ENCODE assay signal across 10 mouse cellular contexts in genomic region chr19:7275131-7275789, GRCm38 (mm10). TPM values are rescaled to one million over a fixed set of nuclear protein-coding genes. Genes with fewer than 3 reads are reported as not detected.
DNase-seq lines count a peak whose midpoint lies in the region; ATAC-seq and TF ChIP-seq lines count a peak whose summit lies in the region.
"Had no signal": no experiment of that assay in that cellular context is flagged by ENCODE, and none has a peak within 500 bp of the region (broad histone marks: within the 10 kb centered on the region; RNA-seq: fewer than 3 reads in every experiment).

No protein-coding gene starts in this region.

- no peak for ATAC-seq in limb, embryonic 12.5 days (ENCODE audit: insufficient number of reproducible peaks, insufficient read depth, low FRiP score, low TSS enrichment, low read depth)
- ATAC-seq in forebrain, postnatal 0 days: no peak
- no peak for ATAC-seq in neural tube, embryonic 13.5 days (ENCODE audit: low read depth)

- WGBS in limb, embryonic 12.5 days: 55% methylated on average over 7 of the region's 7 CpGs
- 61% methylated on average over 7 of the region's 7 CpGs for WGBS in limb, embryonic 10.5 days
- whole genome bisulfite sequencing in cerebellum, adult 2 months: 26% methylated on average over 7 of the region's 7 CpGs
- 41% methylated on average over 7 of the region's 7 CpGs for WGBS in forebrain, postnatal 0 days
- WGBS in neural tube, embryonic 13.5 days: 53% methylated on average over 7 of the region's 7 CpGs

- no peak overlapping the region for H3K4me3 ChIP-seq in limb, embryonic 12.5 days (replicated peaks)
- no peak overlapping the region for H3K4me3 ChIP-seq in limb, embryonic 10.5 days
- H3K4me3 ChIP-seq in cerebellum, adult 2 months (replicated peaks; ENCODE audit: insufficient read depth, low read depth, low read length): no peak overlapping the region
- H3K4me3 ChIP-seq in forebrain, postnatal 0 days (ENCODE audit: low read depth, low read length): no peak overlapping the region
- no peak overlapping the region for H3K4me3 ChIP-seq in neural tube, embryonic 13.5 days

- DNase-seq in limb, embryonic 10.5 days (ENCODE audit: low spot score): no peak
- peak; percentile 50 to 58 for DNase-seq in cerebellum, adult 2 months
- DNase-seq in forebrain, postnatal 0 days: peak; percentile 31
- no peak for DNase-seq in layer of hippocampus, adult 9-10 months (ENCODE audit: low spot score)
- no peak for DNase-seq in ovary, postnatal 14 days (ENCODE audit: low spot score)
- no peak for DNase-seq in layer of hippocampus, postnatal 14 days (ENCODE audit: low spot score in 2 of 2)
- DNase-seq: right cerebral cortex, postnatal 14 days had no signal

- H3K9me3 ChIP-seq in limb, embryonic 12.5 days: no peaks in the 10 kb centered on the region
- H3K9me3 ChIP-seq in limb, embryonic 10.5 days (replicated peaks): no peaks in the 10 kb centered on the region
- H3K9me3 ChIP-seq in forebrain, postnatal 0 days (ENCODE audit: low read length): no peaks in the 10 kb centered on the region
- no peaks in the 10 kb centered on the region for H3K9me3 ChIP-seq in neural tube, embryonic 13.5 days

- peak overlapping the region; percentile 59; the same call in 1 of the 2 replicates for H3K27ac ChIP-seq in limb, embryonic 12.5 days
- H3K27ac ChIP-seq in limb, embryonic 10.5 days: no peak overlapping the region
- H3K27ac ChIP-seq in cerebellum, adult 2 months (ENCODE audit: insufficient read depth, low read length): peak overlapping the region; percentile 43; the same call in 1 of the 2 replicates
- H3K27ac ChIP-seq in forebrain, postnatal 0 days (ENCODE audit: low read depth, low read length): peak overlapping the region; percentile 71
- H3K27ac ChIP-seq in neural tube, embryonic 13.5 days (replicated peaks): peak overlapping the region; percentile 89
- H3K27ac ChIP-seq: liver, embryonic 14.5 days had no signal

- no peaks in the 10 kb centered on the region for H3K27me3 ChIP-seq in limb, embryonic 12.5 days
- no peaks in the 10 kb centered on the region for H3K27me3 ChIP-seq in limb, embryonic 10.5 days (ENCODE audit: low read depth, poor library complexity, severe bottlenecking)
- no peaks in the 10 kb centered on the region for H3K27me3 ChIP-seq in cerebellum, adult 2 months (ENCODE audit: control insufficient read depth, insufficient read depth, low read length)
- no peaks in the 10 kb centered on the region for H3K27me3 ChIP-seq in forebrain, postnatal 0 days (ENCODE audit: insufficient read depth, low read length)
- no peaks in the 10 kb centered on the region for H3K27me3 ChIP-seq in neural tube, embryonic 13.5 days

- TF ChIP-seq POLR2A in cerebellum, adult 2 months (IDR thresholded peaks at IDR 0.05; ENCODE audit: borderline replicate concordance, insufficient read depth, low read length): no peak

- no peak overlapping the region for H3K4me2 ChIP-seq in limb, embryonic 12.5 days
- H3K4me2 ChIP-seq in forebrain, postnatal 0 days (ENCODE audit: low read depth): no peak overlapping the region
- 0 out of 2 replicates have a peak overlapping the region, but pooled peaks have one; percentile 9 for H3K4me2 ChIP-seq in neural tube, embryonic 13.5 days

- TF ChIP-seq CTCF in cerebellum, adult 2 months (IDR thresholded peaks at IDR 0.05; ENCODE audit: borderline replicate concordance, insufficient read depth, low read depth, low read length): no peak
- TF ChIP-seq CTCF in forebrain, postnatal 0 days (IDR thresholded peaks at IDR 0.05; ENCODE audit: low read depth): no peak

- 0 out of 2 replicates have a peak overlapping the region, but pooled peaks have one; percentile 23 for H3K9ac ChIP-seq in limb, embryonic 12.5 days (replicated peaks)
- H3K9ac ChIP-seq in forebrain, postnatal 0 days: no peak overlapping the region
- H3K9ac ChIP-seq in neural tube, embryonic 13.5 days: peak overlapping the region; percentile 43
- H3K9ac ChIP-seq: liver, embryonic 14.5 days had no signal

- H3K4me1 ChIP-seq in limb, embryonic 12.5 days (replicated peaks): peaks cover 42% of the 10 kb centered on the region
- peaks cover 42% of the 10 kb centered on the region for H3K4me1 ChIP-seq in limb, embryonic 10.5 days
- H3K4me1 ChIP-seq in cerebellum, adult 2 months (ENCODE audit: control insufficient read depth, insufficient read depth, low read length): peaks cover 41% of the 10 kb centered on the region
- H3K4me1 ChIP-seq in forebrain, postnatal 0 days (ENCODE audit: insufficient read depth): no peaks in the 10 kb centered on the region
- peaks cover 76% of the 10 kb centered on the region for H3K4me1 ChIP-seq in neural tube, embryonic 13.5 days (replicated peaks)

- H3K36me3 ChIP-seq in limb, embryonic 12.5 days: peaks cover 100% of the 10 kb centered on the region
- peaks cover 98% of the 10 kb centered on the region for H3K36me3 ChIP-seq in limb, embryonic 10.5 days
- peaks cover 74% of the 10 kb centered on the region for H3K36me3 ChIP-seq in forebrain, postnatal 0 days (ENCODE audit: insufficient read depth)
- H3K36me3 ChIP-seq in neural tube, embryonic 13.5 days: peaks cover 96% of the 10 kb centered on the region

RNA-seq across cellular contexts. Expression of gene Rcor2, which starts 8.1 kb away (rescaled TPM):
- 50.9 and 51.1 TPM in 2 replicates for polyA plus RNA-seq in limb, embryonic 12.5 days (2016; fragmentation: Nextera tagmentation; extraction: Ambion mirVana)
- 54.9 and 63.1 TPM in 2 replicates for polyA plus RNA-seq in limb, embryonic 10.5 days (2016; fragmentation: Nextera tagmentation; extraction: Ambion mirVana)
- 8.7 and 9.2 TPM in 2 replicates for polyA plus RNA-seq in cerebellum, adult 2 months (2012; rRNA removed)
- 41.9 and 49.6 TPM in 2 replicates for total RNA-seq in forebrain, postnatal 0 days (2014; rRNA removed)
- 13.7 and 14.5 TPM in 2 replicates for polyA plus RNA-seq in forebrain, postnatal 0 days (2015; fragmentation: Nextera tagmentation; extraction: Ambion mirVana)
- 31.0 and 31.1 TPM in 2 replicates for polyA plus RNA-seq in neural tube, embryonic 13.5 days (2015; fragmentation: Nextera tagmentation; extraction: Ambion mirVana)
- total RNA-seq in layer of hippocampus, postnatal 14 days (2021): 10 to 100 TPM; 20.2 to 23.2 TPM

RNA-seq across cellular contexts. Expression of gene Naa40, which starts 34.3 kb away (rescaled TPM):
- 69.7 and 73.1 TPM in 2 replicates for polyA plus RNA-seq in limb, embryonic 12.5 days (2016; fragmentation: Nextera tagmentation; extraction: Ambion mirVana)
- polyA plus RNA-seq in limb, embryonic 10.5 days (2016; fragmentation: Nextera tagmentation; extraction: Ambion mirVana): 92.0 and 92.4 TPM in 2 replicates
- 44.8 and 46.2 TPM in 2 replicates for polyA plus RNA-seq in cerebellum, adult 2 months (2012; rRNA removed)
- total RNA-seq in forebrain, postnatal 0 days (2014; rRNA removed): 48.5 and 57.7 TPM in 2 replicates
- 34.7 and 44.0 TPM in 2 replicates for polyA plus RNA-seq in forebrain, postnatal 0 days (2015; fragmentation: Nextera tagmentation; extraction: Ambion mirVana)
- 58.1 TPM in 2 replicates for polyA plus RNA-seq in neural tube, embryonic 13.5 days (2015; fragmentation: Nextera tagmentation; extraction: Ambion mirVana)
- 10 to 100 TPM; 32.1 to 35.0 TPM for total RNA-seq in layer of hippocampus, postnatal 14 days (2021)

RNA-seq across cellular contexts. Expression of gene Cox8a, which starts 57.8 kb away (rescaled TPM):
- 870 and 903 TPM in 2 replicates for polyA plus RNA-seq in limb, embryonic 12.5 days (2016; fragmentation: Nextera tagmentation; extraction: Ambion mirVana)
- 862 and 928 TPM in 2 replicates for polyA plus RNA-seq in limb, embryonic 10.5 days (2016; fragmentation: Nextera tagmentation; extraction: Ambion mirVana)
- 1,171 and 1,228 TPM in 2 replicates for polyA plus RNA-seq in cerebellum, adult 2 months (2012; rRNA removed)
- total RNA-seq in forebrain, postnatal 0 days (2014; rRNA removed): 735 and 828 TPM in 2 replicates
- 1,247 and 1,523 TPM in 2 replicates for polyA plus RNA-seq in forebrain, postnatal 0 days (2015; fragmentation: Nextera tagmentation; extraction: Ambion mirVana)
- 918 and 1,011 TPM in 2 replicates for polyA plus RNA-seq in neural tube, embryonic 13.5 days (2015; fragmentation: Nextera tagmentation; extraction: Ambion mirVana)
- 100 to 1,000 TPM; 973 to 982 TPM for total RNA-seq in layer of hippocampus, postnatal 14 days (2021)

Comparison
In these comparisons a context has a peak if more than half of its experiments do, and no peak if none do; other contexts are left out.
1. DNase-seq: peak in cerebellum, adult 2 months (2 of 2) and forebrain, postnatal 0 days (single experiment); none in limb, embryonic 10.5 days (single experiment), layer of hippocampus, adult 9-10 months (single experiment), ovary, postnatal 14 days (single experiment) and layer of hippocampus, postnatal 14 days (0 of 2).